8 mouse cellular contexts compared by ENCODE assay signal in the genomic region with DNA sequence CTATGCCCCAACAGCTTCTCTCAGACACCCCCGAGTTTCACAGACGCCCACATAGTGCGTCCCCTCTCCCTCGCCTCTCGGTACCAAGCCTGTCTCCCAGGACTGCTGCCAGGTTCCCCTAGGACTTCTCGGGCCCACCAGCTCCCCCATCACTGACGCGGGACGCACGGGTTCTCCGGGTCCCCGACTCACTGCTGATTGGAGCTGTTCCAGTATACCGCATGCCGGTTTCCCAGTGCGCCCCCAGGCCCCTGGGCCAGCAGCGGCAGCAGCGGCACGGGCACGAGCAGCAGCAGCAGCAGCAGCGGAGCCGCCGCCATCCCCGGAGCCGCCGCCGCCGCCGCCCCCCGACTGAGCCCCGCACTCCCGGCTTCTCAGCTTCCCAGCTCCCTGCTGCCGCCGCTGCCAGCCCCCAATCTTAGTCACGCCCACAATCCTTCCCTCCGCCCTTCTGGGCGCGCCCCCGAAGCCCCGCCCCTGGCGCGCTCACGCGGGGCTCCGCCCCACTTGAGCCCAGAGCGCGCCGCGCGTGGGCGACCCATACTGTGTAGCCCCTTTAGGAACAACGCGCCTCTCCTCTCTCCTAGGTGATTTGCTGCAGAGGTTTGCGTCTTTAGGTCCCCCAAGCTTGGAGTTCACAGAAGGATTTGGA. TPM values are rescaled to one million over a fixed set of nuclear protein-coding genes. Genes with fewer than 3 reads are reported as not detected.
A peak's percentile ranks its signal among the peaks of the same experiment; 100 is the strongest.
DNase-seq lines count a peak whose midpoint lies in the region; ATAC-seq and TF ChIP-seq lines count a peak whose summit lies in the region.

Gene Efna3, minus strand, starts transcription at position 452 of the 652 bp plus-strand sequence.

- intact Hi-C loops in heart, adult 2 months (cut with DNase I), result no loop called here
- intact Hi-C loops in left cerebral cortex, postnatal 4 days (cut with DNase I), result no loop called here

- TF ChIP-seq CTCF in heart, adult 2 months (IDR thresholded peaks at IDR 0.05), result no peak
- no peak for TF ChIP-seq CTCF in kidney, adult 2 months (conservative IDR thresholded peaks at IDR 0.05; ENCODE audit: insufficient read depth, insufficient read length, low read depth, low read length)

- no peaks in the 10 kb centered on the region for H3K36me3 ChIP-seq in embryonic facial prominence, embryonic 10.5 days (replicated peaks)
- no peaks in the 10 kb centered on the region for H3K36me3 ChIP-seq in heart, adult 2 months (ENCODE audit: control insufficient read depth, insufficient read depth, low read length)
- no peaks in the 10 kb centered on the region for H3K36me3 ChIP-seq in kidney, adult 2 months (ENCODE audit: control insufficient read depth, insufficient read depth, low read length)
- no peaks in the 10 kb centered on the region for H3K36me3 ChIP-seq in midbrain, embryonic 12.5 days
- H3K36me3 ChIP-seq in stomach, embryonic 14.5 days (ENCODE audit: control insufficient read depth, insufficient read depth, low read length), result no peaks in the 10 kb centered on the region

- H3K4me1 ChIP-seq in embryonic facial prominence, embryonic 10.5 days, result peaks cover 65% of the 10 kb centered on the region
- H3K4me1 ChIP-seq in heart, adult 2 months (ENCODE audit: control insufficient read depth, insufficient read depth, low read length), result peaks cover 5% of the 10 kb centered on the region
- peaks cover 15% of the 10 kb centered on the region for H3K4me1 ChIP-seq in kidney, adult 2 months (ENCODE audit: control insufficient read depth, insufficient read depth, low read length)
- peaks cover 45% of the 10 kb centered on the region for H3K4me1 ChIP-seq in midbrain, embryonic 12.5 days
- H3K4me1 ChIP-seq in stomach, embryonic 14.5 days (ENCODE audit: control insufficient read depth, insufficient read depth, low read length), result peaks cover 39% of the 10 kb centered on the region

- H3K27me3 ChIP-seq in embryonic facial prominence, embryonic 10.5 days (replicated peaks; ENCODE audit: low read depth, poor library complexity, severe bottlenecking), result peaks cover 69% of the 10 kb centered on the region
- H3K27me3 ChIP-seq in heart, adult 2 months (ENCODE audit: control insufficient read depth, insufficient read depth, low read length), result peaks cover 28% of the 10 kb centered on the region
- H3K27me3 ChIP-seq in kidney, adult 2 months (replicated peaks; ENCODE audit: control insufficient read depth, insufficient read depth, low read length), result peaks cover 7% of the 10 kb centered on the region
- peaks cover 79% of the 10 kb centered on the region for H3K27me3 ChIP-seq in midbrain, embryonic 12.5 days
- peaks cover 15% of the 10 kb centered on the region; the same call in 1 of the 2 replicates for H3K27me3 ChIP-seq in stomach, embryonic 14.5 days (ENCODE audit: control insufficient read depth, insufficient read depth, low read length)

- ATAC-seq in cerebellum, adult (ENCODE audit: insufficient number of reproducible peaks, low FRiP score, low TSS enrichment), result no peak
- peak; percentile 20; the same call in 1 of the 2 replicates for ATAC-seq in midbrain, embryonic 12.5 days (ENCODE audit: low FRiP score, low read depth)
- peak; percentile 35; the same call in 1 of the 2 replicates for ATAC-seq in stomach, embryonic 14.5 days (ENCODE audit: insufficient number of reproducible peaks, insufficient read depth, low FRiP score, low read depth)

- TF ChIP-seq POLR2A in heart, adult 2 months (IDR thresholded peaks at IDR 0.05; ENCODE audit: insufficient read depth, low read depth, low read length), result no peak
- no peak for TF ChIP-seq POLR2A in kidney, adult 2 months (IDR thresholded peaks at IDR 0.05; ENCODE audit: low read depth, low read length)

- peak within 1 kb of the TSS; percentile 79 for H3K4me3 ChIP-seq in embryonic facial prominence, embryonic 10.5 days
- H3K4me3 ChIP-seq in heart, adult 2 months, result peak within 1 kb of the TSS; percentile 54
- peak within 1 kb of the TSS; percentile 56 for H3K4me3 ChIP-seq in kidney, adult 2 months (ENCODE audit: insufficient read depth, low read depth, low read length)
- H3K4me3 ChIP-seq in midbrain, embryonic 12.5 days, result peak within 1 kb of the TSS; percentile 69
- peak within 1 kb of the TSS; percentile 52 for H3K4me3 ChIP-seq in stomach, embryonic 14.5 days (ENCODE audit: low read depth, low read length)

- H3K9me3 ChIP-seq in embryonic facial prominence, embryonic 10.5 days, result no peaks in the 10 kb centered on the region
- no peaks in the 10 kb centered on the region for H3K9me3 ChIP-seq in midbrain, embryonic 12.5 days
- H3K9me3 ChIP-seq in stomach, embryonic 14.5 days (ENCODE audit: control insufficient read depth, low read depth, low read length), result no peaks in the 10 kb centered on the region

- no peaks in the 10 kb centered on the region for H3K79me2 ChIP-seq in heart, adult 2 months (replicated peaks; ENCODE audit: control insufficient read depth, insufficient read depth, low read length)

- TF ChIP-seq EP300 in heart, adult 2 months (IDR thresholded peaks at IDR 0.05; ENCODE audit: insufficient read depth, low read depth, low read length), result no peak

- peak within 1 kb of the TSS; percentile 43 for H3K9ac ChIP-seq in heart, adult 2 months (ENCODE audit: low read depth, low read length)
- peak within 1 kb of the TSS; percentile 58 for H3K9ac ChIP-seq in midbrain, embryonic 12.5 days (replicated peaks)
- H3K9ac ChIP-seq in stomach, embryonic 14.5 days (replicated peaks; ENCODE audit: low read depth, low read length), result peak within 1 kb of the TSS; percentile 41

- peak; percentile 67 to 72 for DNase-seq in cerebellum, postnatal 14 days
- DNase-seq in embryonic facial prominence, embryonic 10.5 days (ENCODE audit: low spot score), result peak; percentile 90
- DNase-seq in heart, adult 2 months, result peak; percentile 73 to 84
- DNase-seq in kidney, adult 2 months, result peak; percentile 73
- peak; percentile 74 for DNase-seq in left cerebral cortex, postnatal 4 days

- peak within 1 kb of the TSS; percentile 93 for H3K4me2 ChIP-seq in midbrain, embryonic 12.5 days (replicated peaks)
- H3K4me2 ChIP-seq in stomach, embryonic 14.5 days (replicated peaks; ENCODE audit: low read depth, low read length), result peak within 1 kb of the TSS; percentile 89

- peak within 1 kb of the TSS; percentile 65 for H3K27ac ChIP-seq in embryonic facial prominence, embryonic 10.5 days (replicated peaks)
- no peak within 1 kb of the TSS for H3K27ac ChIP-seq in heart, adult 2 months
- no peak within 1 kb of the TSS for H3K27ac ChIP-seq in kidney, adult 2 months (ENCODE audit: insufficient read depth, low read depth, low read length)
- H3K27ac ChIP-seq in midbrain, embryonic 12.5 days (replicated peaks), result peak within 1 kb of the TSS; percentile 72
- no peak within 1 kb of the TSS for H3K27ac ChIP-seq in stomach, embryonic 14.5 days (ENCODE audit: low read length)

- 1% methylated on average over 51 of the region's 53 CpGs for WGBS in embryonic facial prominence, embryonic 10.5 days
- WGBS in heart, adult 2 months, result 2% methylated on average over 48 of the region's 53 CpGs
- 2% methylated on average over 47 of the region's 53 CpGs for WGBS in kidney, adult 2 months
- under 1% methylated on average over 43 of the region's 53 CpGs for WGBS in midbrain, embryonic 12.5 days
- under 1% methylated on average over 53 of the region's 53 CpGs for WGBS in stomach, embryonic 14.5 days

RNA-seq across cellular contexts. Expression of gene Efna3, which starts in this region (rescaled TPM):
- polyA plus RNA-seq in embryonic facial prominence, embryonic 10.5 days (2016; fragmentation: Nextera tagmentation; extraction: Ambion mirVana), result 4.5 and 6.8 TPM in 2 replicates
- not detected for total RNA-seq in heart, adult 2 months (2021)
- 0.09 TPM in 1 of 2 replicates, not detected in the other for polyA plus RNA-seq in heart, adult 2 months (2012; rRNA removed)
- 2.4 and 4.2 TPM in 2 replicates for polyA plus RNA-seq in kidney, adult 2 months (2012; rRNA removed)
- 10 to 100 TPM; 64.7 to 66.2 TPM for total RNA-seq in left cerebral cortex, postnatal 4 days (2021)
- polyA plus RNA-seq in midbrain, embryonic 12.5 days (2016; fragmentation: Nextera tagmentation; extraction: Ambion mirVana), result 10.7 and 11.1 TPM in 2 replicates
- polyA plus RNA-seq in stomach, embryonic 14.5 days (2014; fragmentation: Nextera tagmentation; extraction: Ambion mirVana), result 10.9 and 11.6 TPM in 2 replicates

Comparison
In these comparisons a context has a peak if more than half of its experiments do, and no peak if none do; other contexts are left out.
1. RNA of gene Efna3 (total RNA-seq): 64.7 to 66.2 TPM in left cerebral cortex, postnatal 4 days; not detected in heart, adult 2 months; every median in the first group is over 10 times any median in the second.
2. Peak in DNase-seq, H3K4me3 ChIP-seq and H3K9ac ChIP-seq in heart, adult 2 months; RNA of the gene not detected or under 1 TPM.
3. H3K27ac ChIP-seq: peak in embryonic facial prominence, embryonic 10.5 days (single experiment) and midbrain, embryonic 12.5 days (single experiment); none in heart, adult 2 months (single experiment), kidney, adult 2 months (single experiment) and stomach, embryonic 14.5 days (single experiment).
4. Peak in every context shown above with its lines, with median percentiles within 50 percentile points of each other: DNase-seq, H3K4me3 ChIP-seq and H3K9ac ChIP-seq.